Mouse (Mus musculus): ENCODE results near the gene Apon.
"Not testable (repeated sequence)": the region's sequence is repeated elsewhere in the genome, so short reads cannot be mapped to it uniquely, and the experiment has no call there.

Apon gene

DNA sequence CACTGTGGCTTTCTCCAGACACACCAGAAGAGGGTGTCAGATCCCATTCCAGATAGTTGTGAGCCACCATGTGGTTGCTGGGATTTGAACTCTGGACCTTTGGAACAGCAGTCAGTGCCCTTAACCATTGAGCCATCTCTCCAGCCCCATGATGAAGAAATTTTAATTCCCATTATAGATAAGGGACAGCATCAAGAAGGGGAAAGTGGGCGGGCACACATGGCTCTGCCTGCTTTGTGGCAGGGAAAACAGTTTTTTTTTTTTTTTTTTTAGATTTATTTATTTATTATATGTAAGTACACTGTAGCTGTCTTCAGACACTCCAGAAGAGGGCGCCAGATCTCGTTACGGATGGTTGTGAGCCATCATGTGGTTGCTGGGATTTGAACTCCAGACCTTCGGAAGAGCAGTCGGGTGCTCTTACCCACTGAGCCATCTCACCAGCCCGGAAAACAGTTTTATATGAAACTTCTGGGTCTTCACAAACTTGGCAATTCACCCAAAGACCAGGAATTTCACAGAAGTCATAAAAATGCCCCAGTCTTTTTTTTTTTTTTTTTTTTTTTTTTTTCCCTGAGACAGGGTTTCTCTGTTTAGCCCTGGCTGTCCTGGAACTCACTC, 19.0 kb downstream of the Apon start:
- DNase-seq (ENCODE audit: low spot score in 2 of 2): not testable (repeated sequence)

GRCm38 (mm10) chr10:128275374-128275773, 21.5 kb downstream of the Apon start:
- DNase-seq (ENCODE audit: low spot score in 2 of 2): not testable (repeated sequence)

DNA sequence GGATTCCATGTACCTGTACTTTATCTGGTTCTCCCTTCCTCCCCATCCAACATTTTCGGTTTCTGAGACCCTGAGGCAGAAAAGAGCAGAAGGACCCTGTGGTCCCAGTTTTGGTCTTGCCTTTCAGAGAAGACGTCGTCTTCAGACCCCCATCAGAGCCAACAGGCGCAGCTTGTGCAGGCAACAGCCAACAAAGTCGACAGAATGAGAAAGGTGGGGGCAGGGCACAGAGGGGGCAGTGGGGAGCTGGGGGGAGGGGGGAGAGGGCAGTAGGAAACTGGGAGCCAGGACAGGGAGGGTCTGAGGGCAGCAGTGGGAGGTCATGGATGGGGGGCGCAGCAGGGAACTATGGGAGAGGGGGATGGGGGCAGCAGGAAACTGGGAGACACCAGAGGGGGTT, 24.3 kb downstream of the Apon start:
- no peak for DNase-seq (ENCODE audit: low spot score in 2 of 2)

GRCm38 (mm10) chr10:128280943-128281342, 27.0 kb downstream of the Apon start:
- no peak for DNase-seq (ENCODE audit: low spot score in 2 of 2)

DNA sequence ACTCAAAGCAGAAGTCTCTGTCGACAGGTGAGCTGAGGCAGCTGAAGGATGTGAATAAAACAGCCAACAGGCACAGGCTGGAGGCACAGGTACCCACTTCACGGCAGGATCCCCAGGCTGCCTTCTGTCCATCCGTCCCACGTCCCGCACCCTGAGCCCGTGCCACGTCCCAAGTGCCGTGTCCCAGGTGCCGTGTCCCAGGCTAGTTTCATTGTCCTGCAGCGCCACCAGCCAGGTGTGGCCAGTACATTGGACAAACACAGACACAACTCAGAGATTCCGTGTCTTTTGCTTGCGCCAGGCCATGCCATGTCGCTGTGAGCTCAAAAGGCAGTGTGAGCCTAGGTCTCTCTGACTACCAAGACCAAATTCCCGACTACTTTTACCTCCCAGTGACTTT, 27.8 kb downstream of the Apon start:
- DNase-seq (ENCODE audit: low spot score in 2 of 2): no peak

- no peak for DNase-seq (ENCODE audit: low spot score in 2 of 2)
Observed at GRCm38 (mm10) chr10:128282886-128283450, 29.1 kb downstream of the Apon start.

DNA sequence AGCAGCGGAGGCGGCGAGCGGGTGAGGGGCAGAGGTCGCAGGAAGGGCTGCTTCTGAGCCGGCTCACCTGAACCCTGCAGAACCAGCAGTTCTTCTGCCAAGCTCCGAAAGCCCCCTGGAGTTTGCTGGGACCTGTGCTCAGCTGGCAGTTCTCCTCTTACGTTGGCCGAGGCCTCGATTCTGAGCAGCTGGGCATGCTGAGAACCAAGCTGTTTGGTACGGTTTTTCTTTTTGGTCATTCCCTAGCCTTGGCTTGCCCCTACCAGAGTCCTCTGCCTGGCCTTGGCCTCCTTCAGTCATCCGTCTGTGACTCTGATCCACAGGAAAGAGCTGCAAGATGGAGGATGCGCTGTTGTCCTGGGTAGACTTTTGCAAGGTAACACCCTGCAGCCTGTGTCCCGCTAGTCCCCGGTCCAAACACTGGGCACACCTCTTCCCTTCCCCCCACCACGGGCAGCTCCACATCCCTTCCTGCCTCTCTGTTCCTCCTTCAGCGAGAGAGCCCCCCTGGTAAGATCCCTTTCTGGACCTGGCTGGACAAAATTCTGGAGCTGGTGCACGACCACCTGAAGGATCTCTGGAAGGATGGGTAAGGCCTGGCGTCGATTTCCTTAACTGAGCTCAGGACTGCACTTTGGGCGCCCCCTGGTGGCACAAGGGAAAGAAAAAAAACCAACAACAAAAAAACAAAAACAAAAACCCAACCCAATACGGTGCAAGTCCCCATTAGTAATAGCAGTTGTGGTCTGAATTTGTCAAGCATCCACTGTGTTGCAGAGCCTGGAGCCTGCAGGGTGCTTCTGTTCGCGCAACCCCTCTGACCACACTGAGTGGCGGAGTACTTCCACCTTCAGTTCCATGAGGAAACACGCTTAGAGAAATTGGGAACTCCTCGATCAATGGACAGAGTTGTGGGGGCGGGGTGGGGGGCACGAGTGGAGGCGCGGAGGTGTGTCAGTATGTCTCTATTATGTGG, 30.0 kb downstream of the Apon start:
- DNase-seq (ENCODE audit: low spot score in 2 of 2): peak in 1 of 2 experiments; percentile 56

- DNase-seq (ENCODE audit: low spot score in 2 of 2): peak in 1 of 2 experiments; percentile 35
Observed at GRCm38 (mm10) chr10:128290594-128290993, 36.7 kb downstream of the Apon start.

- DNase-seq (ENCODE audit: low spot score in 2 of 2): no peak
Observed at GRCm38 (mm10) chr10:128296370-128297090, 42.6 kb downstream of the Apon start.

DNA sequence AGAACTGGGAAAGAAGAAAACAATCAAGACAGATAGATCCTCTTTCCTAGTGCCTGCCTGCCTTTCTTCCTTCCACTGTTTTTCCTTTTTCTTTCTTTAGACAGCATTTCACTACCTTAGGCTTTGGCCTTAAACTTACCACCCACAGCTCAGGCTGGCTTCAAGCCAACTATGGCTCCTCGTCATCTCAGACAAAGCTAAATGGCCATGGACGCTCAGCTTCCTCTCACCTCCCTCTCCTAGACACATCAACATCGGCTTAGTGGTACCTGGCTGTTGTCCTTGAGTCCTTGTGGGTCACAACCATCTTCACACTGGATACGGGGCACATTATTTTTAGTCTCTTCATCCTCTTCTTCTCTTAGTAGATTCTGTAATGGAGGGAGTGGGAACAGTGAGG, 43.3 kb downstream of the Apon start:
- no peak for DNase-seq (ENCODE audit: low spot score in 2 of 2)

GRCm38 (mm10) chr10:128297622-128298021, 43.7 kb downstream of the Apon start:
- no peak for DNase-seq (ENCODE audit: low spot score in 2 of 2)

- no peak for DNase-seq (ENCODE audit: low spot score in 2 of 2)
Observed at GRCm38 (mm10) chr10:128298243-128298642, 44.3 kb downstream of the Apon start.

- DNase-seq (ENCODE audit: low spot score in 2 of 2): no peak
Observed at GRCm38 (mm10) chr10:128298702-128299171, 44.8 kb downstream of the Apon start, which contains the start of gene Il23a. Gene Il23a, minus strand, starts transcription at chr10:128298752.

DNA sequence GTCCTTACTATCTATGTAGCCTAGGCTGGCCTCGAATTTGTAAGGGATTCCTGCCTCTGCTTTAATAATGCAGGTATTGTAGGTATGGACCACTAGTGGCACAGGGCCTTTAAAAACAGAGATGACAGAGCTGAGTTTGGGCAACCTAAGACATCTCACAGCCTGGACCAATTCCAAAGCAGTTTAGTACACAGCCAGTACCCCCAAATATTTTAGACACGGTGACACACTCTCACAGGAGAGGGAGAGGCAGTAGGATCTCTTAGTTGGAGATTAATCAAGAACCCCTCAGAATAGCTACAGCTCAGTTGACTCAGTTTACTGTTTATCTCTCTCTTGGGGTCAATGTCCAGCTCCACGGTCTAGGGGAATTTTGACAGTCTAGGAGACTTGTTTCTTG, 48.5 kb downstream of the Apon start:
- no peak for DNase-seq (ENCODE audit: low spot score in 2 of 2)

- DNase-seq (ENCODE audit: low spot score in 2 of 2): no peak
Observed at GRCm38 (mm10) chr10:128302785-128303125, 48.9 kb downstream of the Apon start.

- DNase-seq (ENCODE audit: low spot score in 2 of 2): peak; percentile 100
Observed at GRCm38 (mm10) chr10:128303126-128304021, 49.5 kb downstream of the Apon start, which contains the start of gene Pan2. Gene Pan2, plus strand, starts transcription at chr10:128303335.

Measured in urinary bladder, postnatal 36 days (tissue).